Mouse (Mus musculus) midbrain, embryonic 16.5 days (tissue): Measurements from ENCODE around the gene Prm3. TPM values are rescaled to one million over a fixed set of nuclear protein-coding genes. Genes with fewer than 3 reads are reported as not detected.

ENCODE experiments used
- ATAC-seq: fragments of 200-750 bp; cut with Nextera tagmentation; 2 replicates; pipeline ENCODE4 v1.8.0; 2017; ENCODE audit warnings: moderate TSS enrichment
- H3K27ac ChIP-seq: fragments of 300-500 bp; sonication (generic); 2 replicates; pipeline ENCODE4 v1.5.1; 2014; ENCODE audit warnings: mild to moderate bottlenecking, low read length, mixed read lengths
- H3K27me3 ChIP-seq: fragments of 300-500 bp; sonication (generic); 2 replicates; pipeline ENCODE4 v1.6.1; 2014; ENCODE audit warnings: low read depth, low read length, mixed read lengths; ENCODE audit not compliant: control insufficient read depth, insufficient read depth
- H3K36me3 ChIP-seq: fragments of 300-500 bp; sonication (generic); 2 replicates; pipeline ENCODE4 v1.6.1; 2014; ENCODE audit warnings: mild to moderate bottlenecking, low read length, moderate library complexity, mixed read lengths; ENCODE audit not compliant: control insufficient read depth, insufficient read depth
- H3K4me1 ChIP-seq: fragments of 300-500 bp; sonication (generic); 2 replicates; pipeline ENCODE4 v1.6.1; 2014; ENCODE audit warnings: mild to moderate bottlenecking, low read length, mixed read lengths; ENCODE audit not compliant: control insufficient read depth, insufficient read depth
- H3K4me2 ChIP-seq: fragments of 300-500 bp; sonication (generic); 2 replicates; pipeline ENCODE4 v1.6.1; 2014; ENCODE audit warnings: mild to moderate bottlenecking, low read length, mixed read lengths
- H3K4me3 ChIP-seq: fragments of 300-500 bp; sonication (generic); 2 replicates; pipeline ENCODE4 v1.5.1; 2014; ENCODE audit warnings: low read depth, mild to moderate bottlenecking, low read length, moderate library complexity, mixed read lengths
- H3K9ac ChIP-seq: fragments of 300-500 bp; sonication (generic); 2 replicates; pipeline ENCODE4 v1.6.1; 2014; ENCODE audit warnings: low read depth, low read length, mixed read lengths
- H3K9me3 ChIP-seq: fragments of 300-500 bp; sonication (generic); replicated peaks from 2 replicates; pipeline ENCODE4 v1.6.1; 2014; ENCODE audit warnings: mild to moderate bottlenecking, low read length, mixed read lengths; ENCODE audit not compliant: control insufficient read depth, poor library complexity, severe bottlenecking
- WGBS: fragments of 180-500 bp; shearing (Covaris S2); extraction: QIAGEN DNeasy Blood & Tissue Kit; methylation state at CpG from one replicate; pipeline ENCODE4 v1.1.7; 2014; 5-methylcytosine and 5-hydroxymethylcytosine counted together
- polyA plus RNA-seq: library from polyadenylated mRNA; unstranded; fragments of >200 nt; fragmentation: Nextera tagmentation; extraction: Ambion mirVana; gene quantifications from 2 replicates; pipeline ENCODE4 v1.2.1, GENCODE M21; 2015

Gene Prm3
- polyA plus RNA-seq, 1 experiment from 2014 or later: not detected

DNA sequence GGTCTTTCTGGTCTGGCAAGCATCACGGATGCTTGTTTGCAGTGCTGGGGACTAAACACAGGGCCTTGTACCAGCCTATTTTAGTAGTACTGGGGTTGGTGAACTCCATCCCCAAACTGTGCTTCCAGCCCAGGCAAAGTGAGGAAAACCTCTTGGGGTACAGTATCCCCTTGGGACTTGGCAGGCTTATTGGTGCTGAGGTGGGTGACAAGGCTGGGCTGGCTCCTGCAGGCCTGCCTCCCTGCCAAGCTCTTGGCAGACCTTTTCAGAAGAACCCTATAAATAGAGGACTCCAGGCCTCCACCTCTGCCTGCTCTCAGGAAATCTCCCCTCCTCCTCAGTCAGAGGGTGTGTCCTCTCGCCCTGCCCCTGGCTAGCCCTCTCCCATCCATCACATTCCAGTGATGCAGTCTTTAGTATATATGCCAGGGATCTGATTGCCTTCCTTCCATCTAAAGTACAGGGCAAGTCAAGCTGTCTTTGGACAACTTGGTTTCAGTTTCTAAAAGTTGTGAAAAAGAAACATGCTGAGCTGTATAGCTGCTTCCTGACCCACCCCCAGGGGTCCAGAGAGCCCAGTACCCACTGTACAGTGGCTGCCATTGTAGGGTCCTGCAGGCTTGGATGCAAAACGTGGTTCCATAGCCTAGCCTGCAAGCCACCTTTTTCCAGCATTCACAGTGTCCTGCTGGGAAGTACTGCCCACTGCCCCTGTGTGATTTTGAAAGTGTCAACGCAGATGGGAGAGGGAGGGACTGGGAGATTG is 3.7 kb downstream of the Prm3 start:
- Histone ChIP-seq H3K4me3 (no peak overlapping the region), H3K4me2 (no peak overlapping the region), H3K27me3 (no peaks in the 10 kb centered on the region), H3K27ac (no peak overlapping the region), H3K36me3 (no peaks in the 10 kb centered on the region), H3K4me1 (peaks cover 16% of the 10 kb centered on the region), H3K9ac (no peak overlapping the region), H3K9me3 (no peaks in the 10 kb centered on the region)
- 68% methylated on average over 4 of the region's 4 CpGs for WGBS
- ATAC-seq: no peak

DNA sequence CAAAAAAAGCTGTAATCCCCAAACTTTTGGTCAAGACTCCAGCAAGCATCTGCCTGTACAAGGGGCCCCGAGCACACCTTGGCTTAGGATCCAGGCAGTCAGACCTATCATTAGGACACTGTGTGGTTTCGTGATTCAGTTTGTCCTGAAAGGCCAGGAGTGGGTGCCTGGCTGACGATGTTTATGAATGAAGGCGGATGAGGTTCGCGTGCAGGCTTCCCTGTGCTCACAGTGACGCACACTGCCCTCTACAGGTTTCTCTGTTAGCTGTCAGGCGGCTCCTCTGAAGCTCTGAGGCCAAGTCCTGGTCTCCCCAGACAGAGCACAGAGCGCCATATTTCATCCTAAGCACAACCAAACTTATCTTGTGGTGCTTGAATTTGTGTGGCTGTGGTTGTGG is 4.4 kb downstream of the Prm3 start:
- Histone ChIP-seq H3K4me1 (peaks cover 16% of the 10 kb centered on the region), H3K9ac (peak overlapping the region; percentile 86), H3K27me3 (no peaks in the 10 kb centered on the region), H3K4me2 (peak overlapping the region; percentile 99), H3K36me3 (no peaks in the 10 kb centered on the region), H3K27ac (peak overlapping the region; percentile 89), H3K9me3 (no peaks in the 10 kb centered on the region), H3K4me3 (peak overlapping the region; percentile 66)
- ATAC-seq: peak; percentile 46
- 2% methylated on average over 9 of the region's 9 CpGs for WGBS

DNA sequence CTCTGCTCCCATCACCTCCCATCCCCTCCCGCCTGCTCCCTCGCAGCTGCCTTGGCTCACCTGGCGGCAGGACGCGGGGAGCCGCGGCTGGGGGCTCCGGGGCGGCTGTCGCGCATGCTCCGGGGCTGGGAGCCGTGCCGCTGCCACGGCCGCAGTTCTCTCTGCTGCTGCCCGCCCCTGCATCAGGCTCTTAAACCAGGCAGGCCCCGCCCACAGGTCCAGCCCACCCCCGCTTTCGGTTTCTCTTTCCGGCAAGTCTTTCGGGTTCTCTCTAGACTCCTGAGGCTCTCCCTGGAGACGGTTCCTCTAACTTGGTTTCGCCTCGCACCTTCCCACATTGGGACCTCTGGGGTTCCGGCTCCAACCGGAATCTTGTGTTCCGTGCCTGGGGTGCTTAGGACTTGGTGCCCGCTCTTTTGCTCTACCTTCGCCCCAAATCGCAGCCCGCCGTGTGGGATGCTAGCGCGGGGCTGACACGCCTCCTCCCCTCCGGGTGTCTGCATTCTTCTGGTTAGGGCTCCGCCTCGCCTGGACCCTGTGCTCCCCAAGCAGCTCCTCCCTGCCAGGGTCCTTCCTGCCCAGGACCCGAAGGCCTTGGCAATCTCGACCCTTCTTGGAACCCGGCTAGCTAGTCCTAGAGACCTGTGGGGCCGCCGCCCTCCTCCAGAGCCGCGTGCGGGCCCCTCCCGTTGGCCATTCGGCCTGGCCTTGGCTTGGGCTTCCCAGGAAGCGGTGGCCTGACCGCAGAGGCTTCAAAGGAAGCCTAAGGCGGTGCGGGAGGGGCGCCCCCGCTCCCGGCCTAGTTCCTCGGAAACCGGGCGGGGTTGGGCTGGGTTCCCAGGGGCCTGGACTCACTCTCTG is 5.1 kb downstream of the Prm3 start, which contains the start of gene Socs1:
Gene Socs1, minus strand, starts transcription at position 166 of the 861 bp plus-strand sequence.
- Histone ChIP-seq H3K9ac (peak within 1 kb of the TSS; percentile 86), H3K27me3 (no peaks in the 10 kb centered on the region), H3K9me3 (no peaks in the 10 kb centered on the region), H3K36me3 (no peaks in the 10 kb centered on the region), H3K27ac (peak within 1 kb of the TSS; percentile 89), H3K4me1 (peaks cover 16% of the 10 kb centered on the region), H3K4me3 (peak within 1 kb of the TSS; percentile 66), H3K4me2 (peak within 1 kb of the TSS; percentile 99)
- under 1% methylated on average over 58 of the region's 59 CpGs for WGBS
- ATAC-seq: peak; percentile 90

GRCm38 (mm10) chr16:10784793-10785370 is 5.8 kb downstream of the Prm3 start:
- H3K27ac ChIP-seq: peak overlapping the region; percentile 89
- peak overlapping the region; percentile 66 for H3K4me3 ChIP-seq
- no peaks in the 10 kb centered on the region for H3K36me3 ChIP-seq
- H3K4me1 ChIP-seq: peaks cover 16% of the 10 kb centered on the region
- under 1% methylated on average over 34 of the region's 55 CpGs for WGBS
- peak overlapping the region; percentile 99 for H3K4me2 ChIP-seq
- peak overlapping the region; percentile 86 for H3K9ac ChIP-seq
- no peaks in the 10 kb centered on the region for H3K9me3 ChIP-seq
- ATAC-seq: peak; percentile 85
- no peaks in the 10 kb centered on the region for H3K27me3 ChIP-seq

- Histone ChIP-seq H3K9ac (peak overlapping the region; percentile 86), H3K27me3 (no peaks in the 10 kb centered on the region), H3K4me1 (peaks cover 16% of the 10 kb centered on the region), H3K9me3 (no peaks in the 10 kb centered on the region), H3K4me3 (peak overlapping the region; percentile 66), H3K27ac (peak overlapping the region; percentile 89), H3K36me3 (no peaks in the 10 kb centered on the region), H3K4me2 (peak overlapping the region; percentile 99)
- 3% methylated on average over 80 of the region's 81 CpGs for WGBS
- 0 out of 2 replicates have a peak, but pooled peaks have one; percentile 1 for ATAC-seq
These were observed 6.6 kb downstream of the Prm3 start for GRCm38 (mm10) chr16:10783883-10784792.

- H3K27ac ChIP-seq: no peak overlapping the region
- H3K4me1 ChIP-seq: peaks cover 16% of the 10 kb centered on the region
- no peak for ATAC-seq
- peak overlapping the region; percentile 66 for H3K4me3 ChIP-seq
- peak overlapping the region; percentile 99 for H3K4me2 ChIP-seq
- H3K9ac ChIP-seq: no peak overlapping the region
- 78% methylated on average over 8 of the region's 8 CpGs for WGBS
- H3K36me3 ChIP-seq: no peaks in the 10 kb centered on the region
- H3K9me3 ChIP-seq: no peaks in the 10 kb centered on the region
- H3K27me3 ChIP-seq: no peaks in the 10 kb centered on the region
These were observed 7.3 kb downstream of the Prm3 start for GRCm38 (mm10) chr16:10783451-10783850.

- Histone ChIP-seq H3K9me3 (no peaks in the 10 kb centered on the region), H3K27me3 (no peaks in the 10 kb centered on the region), H3K4me2 (peak overlapping the region; percentile 99; the same call in 1 of the 2 replicates), H3K4me3 (no peak overlapping the region), H3K27ac (no peak overlapping the region), H3K9ac (no peak overlapping the region), H3K4me1 (peaks cover 16% of the 10 kb centered on the region), H3K36me3 (no peaks in the 10 kb centered on the region)
- WGBS: 53% methylated on average over 1 of the region's 1 CpGs
- no peak for ATAC-seq
These were observed 7.6 kb downstream of the Prm3 start for GRCm38 (mm10) chr16:10783152-10783434.

DNA sequence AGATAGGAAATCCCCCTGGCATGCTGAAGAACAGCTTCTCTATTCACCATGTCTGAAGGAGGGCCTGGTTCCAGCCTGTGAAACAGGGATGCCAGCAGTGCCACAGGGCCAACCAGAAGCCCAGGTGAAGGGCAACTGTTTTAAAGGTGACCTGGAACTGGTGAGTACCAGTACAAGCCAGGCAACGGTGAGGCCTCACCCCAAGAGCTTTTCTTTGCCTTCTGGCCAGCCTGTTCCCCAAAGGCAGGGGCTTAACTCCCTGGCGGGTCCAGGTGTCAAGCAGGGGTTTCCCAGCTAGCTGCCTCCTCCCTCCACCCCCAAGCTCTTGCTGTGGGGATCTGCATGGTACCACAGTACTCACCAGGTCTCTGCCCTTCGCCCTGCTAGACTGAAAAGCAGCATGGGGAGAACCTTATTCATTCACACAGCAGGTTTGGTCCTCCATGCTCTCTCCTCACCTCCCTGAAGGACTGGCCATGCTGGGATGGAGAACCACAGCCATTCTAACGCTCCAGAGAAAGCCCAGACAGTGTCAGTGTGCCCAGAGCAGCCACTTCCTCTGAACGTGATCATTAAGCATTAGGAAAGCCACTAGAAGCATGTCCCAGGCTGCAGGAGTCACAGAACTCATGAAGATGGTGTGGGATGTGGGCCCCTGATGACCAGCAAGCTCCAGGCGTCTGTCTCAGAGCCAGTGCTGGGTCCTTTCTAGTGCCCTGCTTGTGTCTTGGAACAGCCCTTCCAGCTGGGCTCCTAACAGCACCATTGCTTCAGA is 8.2 kb downstream of the Prm3 start:
- Histone ChIP-seq H3K9ac (0 out of 2 replicates have a peak overlapping the region, but pooled peaks have one; percentile 37), H3K27me3 (no peaks in the 10 kb centered on the region), H3K36me3 (no peaks in the 10 kb centered on the region), H3K27ac (no peak overlapping the region), H3K9me3 (no peaks in the 10 kb centered on the region), H3K4me3 (no peak overlapping the region), H3K4me1 (peaks cover 16% of the 10 kb centered on the region), H3K4me2 (peak overlapping the region; percentile 99)
- no peak for ATAC-seq
- WGBS: 34% methylated on average over 6 of the region's 6 CpGs
